Mouse (Mus musculus) naive thymus-derived CD4-positive, alpha-beta T cell, adult 2 months (primary cell): Measurements from ENCODE around the gene Gabrg1.

Experiments used
- DNase-seq: peaks from one replicate; pipeline ENCODE4 v3.0.0-alpha.2; 2011; ENCODE audit warnings: low read depth

Gene Gabrg1

DNA sequence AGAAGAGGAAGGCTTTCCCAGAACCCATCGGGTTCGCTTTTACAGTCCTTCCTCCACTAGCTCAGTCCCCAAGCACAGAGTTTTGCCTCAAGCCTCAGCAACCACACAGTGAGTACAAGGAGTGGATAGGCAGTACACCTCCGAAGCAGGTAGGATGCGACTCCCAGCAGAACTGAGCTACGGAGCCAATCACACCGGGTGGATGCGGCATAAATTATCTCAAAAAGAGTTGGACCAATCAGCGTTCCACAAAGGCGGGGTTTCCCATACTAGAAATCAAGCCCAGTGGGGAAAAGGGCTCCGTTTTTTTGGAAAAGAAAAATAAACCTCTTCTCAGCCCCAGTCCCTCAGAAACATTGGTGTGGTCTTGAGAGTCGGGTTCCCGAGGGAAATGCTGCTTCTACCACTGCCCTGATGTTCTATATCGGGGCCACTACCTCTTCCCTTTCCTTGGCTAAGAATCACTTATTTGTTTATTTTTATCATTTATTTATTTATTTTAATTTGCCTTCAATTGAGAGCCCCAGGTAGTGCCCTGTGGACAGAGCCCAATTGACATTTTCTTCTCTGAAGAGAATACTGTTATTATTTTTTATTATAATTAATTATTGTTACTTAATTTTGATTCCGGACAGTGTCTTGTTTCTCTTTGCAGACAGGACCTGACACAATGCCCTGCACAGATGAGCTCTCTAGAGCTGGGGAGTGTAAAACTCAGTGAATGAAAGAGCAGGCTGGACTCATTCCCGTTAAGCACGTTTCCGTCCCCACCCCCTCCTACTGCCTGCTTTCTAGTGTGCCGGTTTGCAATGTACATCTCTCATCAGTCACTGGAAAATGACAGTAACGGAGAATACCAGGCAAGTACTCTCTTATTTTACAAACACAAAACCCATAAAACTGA, at the start of gene Gabrg1:
Gene Gabrg1 (minus strand): TSS at position 426 of the 904 bp plus-strand sequence.
- no peak for DNase-seq

DNA sequence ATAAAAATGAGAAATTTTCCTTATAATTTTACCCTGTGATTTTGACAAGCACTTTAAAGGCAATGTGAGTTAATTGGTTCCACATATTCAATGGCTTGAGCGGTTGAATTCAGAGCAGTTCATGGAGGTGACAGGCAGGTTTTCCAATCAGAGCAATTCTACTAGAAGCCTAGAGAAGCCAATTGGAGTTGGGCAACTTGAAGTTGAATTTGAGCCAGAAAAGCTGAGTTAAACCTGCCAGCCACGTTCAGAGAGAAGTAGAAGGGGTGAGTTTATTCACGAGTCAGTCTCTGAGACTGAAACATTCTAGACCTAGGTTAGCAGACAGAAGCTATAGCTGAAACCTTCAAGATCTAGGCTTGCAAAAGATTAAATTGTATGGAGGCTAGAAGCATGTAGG, 41.6 kb upstream of the Gabrg1 start:
- no peak for DNase-seq

- no peak for DNase-seq
Observed at GRCm38 (mm10) chr5:70870081-70870480, 27.7 kb upstream of the Gabrg1 start.

DNA sequence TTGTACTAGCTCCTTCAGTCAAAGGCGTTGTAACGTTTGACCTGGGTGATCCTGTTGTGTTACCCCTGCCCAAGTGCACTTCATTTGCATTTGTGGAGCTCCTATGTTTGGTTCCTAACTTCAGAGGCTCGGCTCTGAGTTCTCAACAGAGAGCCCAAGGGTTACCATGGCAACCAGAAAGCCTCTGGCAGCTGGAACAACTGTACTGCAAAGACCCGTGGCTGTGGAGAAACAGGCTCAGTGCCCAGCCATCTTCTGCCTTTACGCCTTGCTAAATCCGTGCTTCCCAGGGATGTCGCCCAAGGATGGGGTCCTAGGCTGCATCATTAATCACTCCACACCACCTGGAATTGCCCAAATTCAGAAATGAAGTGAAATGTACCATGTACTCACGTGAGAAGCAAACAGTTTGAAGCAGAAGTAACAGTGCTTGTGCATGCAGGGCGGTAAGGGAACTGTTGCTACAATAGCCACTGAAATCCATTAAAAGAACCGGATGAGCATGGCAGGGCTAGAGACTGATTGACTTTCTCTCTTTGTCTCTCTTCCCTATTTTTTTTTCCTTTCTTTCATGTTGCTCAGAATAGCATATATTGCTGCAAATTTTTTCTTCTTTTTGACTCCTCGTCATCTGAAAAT, 798 bp upstream of the Gabrg1 start:
- no peak for DNase-seq

DNA sequence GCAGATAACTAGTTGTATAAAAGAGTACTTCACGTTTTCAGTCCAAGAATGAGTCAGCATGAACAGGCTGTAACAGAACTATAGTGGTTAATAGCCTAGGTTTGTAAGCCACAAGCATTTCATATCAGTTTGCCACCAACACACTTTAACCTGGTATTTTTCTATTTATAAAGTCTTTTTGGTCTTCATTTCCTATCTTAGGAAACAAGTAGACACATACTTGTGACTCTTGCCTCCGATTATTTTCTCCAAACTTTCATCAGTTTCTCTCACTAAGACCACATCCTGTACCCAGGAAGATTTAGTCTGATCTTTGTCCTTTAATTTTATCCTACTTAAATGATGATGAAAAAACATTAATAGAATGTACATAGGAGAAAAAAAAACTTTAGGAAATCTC, 23.7 kb downstream of the Gabrg1 start:
- no peak for DNase-seq

GRCm38 (mm10) chr5:70736156-70736555, 106.3 kb downstream of the Gabrg1 start:
- DNase-seq: no peak

- no peak for DNase-seq
Observed at GRCm38 (mm10) chr5:70704361-70704760, 138.1 kb downstream of the Gabrg1 start.
